Mouse (Mus musculus) neutrophil, adult 65 days (primary cell): ENCODE results near the gene Taldo1. TPM values are rescaled to one million over a fixed set of nuclear protein-coding genes. Genes with fewer than 3 reads are reported as not detected.

ENCODE experiments used
- total RNA-seq: library from RNA; stranded (reverse); gene quantifications from 2 replicates; pipeline ENCODE4 v1.2.4, GENCODE M21; 2023

The Taldo1 gene
- 730 and 774 TPM in 2 replicates for total RNA-seq

GRCm38 (mm10) chr7:141391625-141392551 is at the start of gene Taldo1:
Taldo1 (plus strand) TSS chr7:141392199.

GRCm38 (mm10) chr7:141413809-141414584 is 22.0 kb downstream of the Taldo1 start, which contains the start of gene Gatd1:
Gatd1 (minus strand) TSS chr7:141414136.

DNA sequence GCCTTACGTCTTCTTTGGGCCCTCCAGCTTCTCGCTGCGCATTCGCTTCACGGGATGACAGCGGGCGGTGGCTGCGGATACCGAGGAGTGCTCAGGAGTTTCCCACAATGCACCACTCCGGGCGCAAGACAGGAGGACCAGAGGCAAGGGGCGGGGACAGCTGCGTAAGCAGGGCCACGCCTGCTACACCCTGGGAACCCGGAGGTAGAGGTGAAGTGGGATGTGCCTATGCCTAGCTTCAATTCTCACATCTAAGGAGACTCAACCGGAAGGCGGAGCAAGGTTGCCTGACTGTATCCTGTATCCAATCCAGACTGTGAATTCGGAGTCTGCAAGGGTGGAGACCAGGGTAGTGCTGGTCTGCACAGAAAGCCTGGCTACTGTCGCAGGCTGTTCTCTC is 37.3 kb downstream of the Taldo1 start, which contains the start of gene Cend1:
Gene Cend1 (minus strand): TSS at position 182 of the 400 bp plus-strand sequence.

GRCm38 (mm10) chr7:141437178-141438120 is 45.5 kb downstream of the Taldo1 start, which contains the start of gene Slc25a22:
Slc25a22 (minus strand) TSS chr7:141437892.

DNA sequence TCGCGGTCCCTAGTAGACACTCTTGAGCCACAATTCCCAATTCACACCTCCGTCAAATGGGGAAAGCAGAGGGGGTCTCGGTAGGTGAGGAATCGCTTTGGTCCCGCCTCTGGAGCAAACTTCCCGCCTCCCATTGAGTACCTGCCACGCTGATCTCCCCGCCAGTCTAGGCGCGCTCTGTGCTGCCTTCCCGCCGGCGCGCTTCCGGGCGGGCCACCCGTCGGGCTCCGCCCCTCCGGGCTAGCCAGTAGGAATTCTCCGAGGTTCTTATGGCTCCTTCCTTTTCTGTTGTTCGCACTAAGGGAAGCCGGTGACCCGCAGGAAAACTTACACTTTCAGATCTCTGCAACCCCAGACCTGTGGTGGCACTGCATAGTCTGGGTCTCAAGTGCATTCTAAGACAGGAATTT is 51.8 kb downstream of the Taldo1 start, which contains the start of gene Pidd1:
Gene Pidd1 (minus strand): TSS at position 198 of the 410 bp plus-strand sequence.

GRCm38 (mm10) chr7:141447110-141447991 is 55.4 kb downstream of the Taldo1 start, which contains the start of gene Rplp2:
Rplp2 (plus strand) TSS chr7:141447370.

Other genes starting within 250 kb of the Taldo1 start
- gene Rnh1, start 219.3 kb upstream of the Taldo1 start, total RNA-seq, result 105 and 134 TPM in 2 replicates
- gene Hras, start 198.2 kb upstream of the Taldo1 start, total RNA-seq, result 23.9 and 28.1 TPM in 2 replicates
- 4.2 and 4.5 TPM in 2 replicates for gene Lrrc56, start 198.0 kb upstream of the Taldo1 start, total RNA-seq
- gene Lmntd2, start 178.1 kb upstream of the Taldo1 start, total RNA-seq, result 0.18 TPM in 1 of 2 replicates, not detected in the other
- 2.7 and 5.1 TPM in 2 replicates for gene Rassf7, start 176.3 kb upstream of the Taldo1 start, total RNA-seq
- 89.4 and 114 TPM in 2 replicates for gene Phrf1, start 163.4 kb upstream of the Taldo1 start, total RNA-seq
- gene Irf7, start 125.7 kb upstream of the Taldo1 start, total RNA-seq, result 21.6 and 37.9 TPM in 2 replicates
- not detected in 2 replicates for gene Cdhr5, start 115.4 kb upstream of the Taldo1 start, total RNA-seq
- gene Sct, start 113.1 kb upstream of the Taldo1 start, total RNA-seq, result not detected in 2 replicates
- not detected in 2 replicates for gene Drd4, start 100.2 kb upstream of the Taldo1 start, total RNA-seq
- gene Deaf1, start 64.5 kb upstream of the Taldo1 start, total RNA-seq, result 24.8 and 29.7 TPM in 2 replicates
- 7.0 and 7.4 TPM in 2 replicates for gene Tmem80, start 64.5 kb upstream of the Taldo1 start, total RNA-seq
- 0.47 and 0.66 TPM in 2 replicates for gene Eps8l2, start 53.3 kb upstream of the Taldo1 start, total RNA-seq
- 15.3 and 17.2 TPM in 2 replicates for gene Gatd1, start 21.9 kb downstream of the Taldo1 start, total RNA-seq
- not detected in 2 replicates for gene Cend1, start 37.3 kb downstream of the Taldo1 start, total RNA-seq
- gene Slc25a22, start 45.7 kb downstream of the Taldo1 start, total RNA-seq, result 10.3 and 12.4 TPM in 2 replicates
- 7.9 and 11.7 TPM in 2 replicates for gene Pidd1, start 51.8 kb downstream of the Taldo1 start, total RNA-seq
- gene Rplp2, start 55.2 kb downstream of the Taldo1 start, total RNA-seq, result 574 and 716 TPM in 2 replicates
- gene Pnpla2, start 63.0 kb downstream of the Taldo1 start, total RNA-seq, result 113 and 121 TPM in 2 replicates
- 5.1 and 7.2 TPM in 2 replicates for gene Cracr2b, start 68.9 kb downstream of the Taldo1 start, total RNA-seq
- 9.1 and 14.0 TPM in 2 replicates for gene Cd151, start 75.2 kb downstream of the Taldo1 start, total RNA-seq
- gene Polr2l, start 82.9 kb downstream of the Taldo1 start, total RNA-seq, result 8.3 and 8.5 TPM in 2 replicates
- 1.5 and 3.1 TPM in 2 replicates for gene Tspan4, start 83.0 kb downstream of the Taldo1 start, total RNA-seq
- gene Chid1, start 147.7 kb downstream of the Taldo1 start, total RNA-seq, result 16.3 and 17.7 TPM in 2 replicates
- gene Ap2a2, start 170.0 kb downstream of the Taldo1 start, total RNA-seq, result 76.8 and 96.1 TPM in 2 replicates